Mouse (Mus musculus) heart, postnatal 10 days (tissue): ENCODE data around the gene Zfp784. TPM values are rescaled to one million over a fixed set of nuclear protein-coding genes. Genes with fewer than 3 reads are reported as not detected.
A peak's percentile ranks its signal among the peaks of the same experiment; 100 is the strongest.
"Not testable (repeated sequence)": the region's sequence is repeated elsewhere in the genome, so short reads cannot be mapped to it uniquely, and the experiment has no call there.

Experiments used
- DNase-seq, 2 experiments: peaks; one replicate each; pipeline ENCODE4 v3.0.0; 2021
- intact Hi-C: fragments of 180-260 bp; cut with DNase I; formaldehyde crosslinking; loops from one replicate; pipeline ENCODE4 v1.15.1; 2025
- total RNA-seq, 2 experiments: library from RNA; stranded (reverse); gene quantifications; 2 replicates each; pipeline ENCODE4 v1.2.3; 2021

The Zfp784 gene
- total RNA-seq, result 1 to 10 TPM; 5.9 to 7.3 TPM

DNA sequence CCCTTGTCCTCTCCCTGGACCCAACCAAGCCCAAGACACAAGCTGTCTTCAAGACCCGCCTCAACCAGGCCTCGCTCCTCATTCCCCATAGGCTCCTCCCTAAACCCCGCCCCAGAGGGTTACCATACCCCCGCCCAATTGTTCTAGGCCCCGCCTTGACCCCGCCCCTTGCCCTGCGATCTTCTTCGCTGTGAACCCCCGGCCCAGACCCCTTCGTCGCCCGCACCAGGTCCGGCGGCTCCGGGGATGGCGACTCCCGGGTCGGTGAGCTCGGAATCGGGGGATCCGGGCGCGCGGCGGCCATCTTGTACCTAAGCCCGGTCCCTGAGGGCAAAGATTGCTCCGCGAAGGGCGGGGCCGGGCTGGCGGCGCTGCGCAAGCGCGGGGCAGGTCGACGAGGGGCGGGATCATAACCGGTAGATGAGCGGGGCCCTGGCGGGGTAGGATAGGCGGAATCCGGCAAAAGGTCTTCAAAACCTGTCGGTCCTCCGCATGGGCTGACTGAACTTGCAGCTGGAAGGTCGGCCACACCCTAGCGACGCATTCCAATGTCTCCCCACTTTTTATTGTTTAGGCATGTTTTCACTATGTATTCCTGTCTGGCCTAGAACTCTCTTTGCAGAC is at the start of gene Zfp784:
TSS of gene Zfp784 (minus strand) at position 338 of the 624 bp plus-strand sequence.
- peak; percentile 96 for DNase-seq
- intact Hi-C loops, result no loop called here

DNA sequence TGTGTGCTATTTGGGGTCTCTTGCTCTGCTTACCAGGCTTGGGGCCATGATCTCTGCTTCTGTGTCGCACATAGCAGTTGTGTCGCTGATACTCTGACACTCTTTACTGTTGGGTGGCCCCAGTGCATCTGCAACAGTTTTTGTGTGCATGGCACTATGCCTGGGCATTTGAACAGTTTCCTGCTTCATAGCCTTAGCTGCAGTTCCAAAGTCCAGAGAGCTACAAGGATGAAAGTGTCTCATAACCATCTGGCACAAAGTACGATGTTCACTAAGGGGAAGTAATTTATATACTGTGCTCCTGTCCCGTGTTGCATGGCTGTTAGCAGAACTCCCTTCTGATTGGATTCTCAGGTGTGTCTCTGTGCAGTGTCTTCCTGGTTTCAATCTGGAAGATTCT is 49.6 kb upstream of the Zfp784 start:
- intact Hi-C loops, result no loop called here
- DNase-seq, result no peak

- peak in 1 of 2 experiments; percentile 38 for DNase-seq
- intact Hi-C loops, result no loop called here
Observed at GRCm38 (mm10) chr7:5086921-5087440, 48.7 kb upstream of the Zfp784 start.

GRCm38 (mm10) chr7:5085512-5085911 is 47.3 kb upstream of the Zfp784 start:
- no peak for DNase-seq
- intact Hi-C loops, result no loop called here

DNA sequence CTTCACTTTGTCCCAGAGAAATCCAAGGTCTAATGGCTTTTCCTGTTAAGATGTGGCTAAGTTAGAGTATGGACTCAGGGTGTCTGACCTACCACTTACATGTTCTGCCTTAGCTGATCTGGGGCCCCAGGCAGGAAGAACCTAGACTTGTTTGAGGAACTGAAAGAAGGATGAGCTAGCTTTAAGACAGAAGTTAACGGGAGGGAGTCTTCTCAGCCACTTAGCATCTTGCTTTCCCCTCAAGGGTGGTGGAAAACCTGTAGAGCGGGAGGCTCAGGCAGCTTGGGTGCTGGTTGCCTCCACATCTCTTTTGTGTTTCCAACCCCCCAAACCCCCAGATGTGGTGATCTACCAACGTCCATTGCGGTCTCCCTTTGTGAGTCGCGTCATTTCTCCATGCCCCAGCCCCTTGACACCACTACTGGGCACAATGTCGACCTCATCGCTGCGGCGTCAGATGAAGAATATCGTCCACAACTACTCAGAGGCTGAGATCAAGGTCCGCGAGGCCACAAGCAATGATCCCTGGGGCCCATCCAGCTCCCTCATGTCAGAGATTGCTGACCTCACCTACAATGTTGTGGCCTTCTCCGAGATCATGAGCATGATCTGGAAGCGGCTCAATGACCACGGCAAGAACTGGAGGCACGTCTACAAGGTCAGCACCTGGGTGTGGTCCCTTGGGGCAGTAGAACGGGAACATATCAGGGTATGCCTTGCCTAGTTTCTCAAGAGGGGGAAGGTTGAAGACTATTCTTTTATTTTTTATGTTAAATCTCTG is 45.3 kb upstream of the Zfp784 start:
- intact Hi-C loops, result loop anchor here (5.0 kb wide), 1 partner anchor 1089 kb away; the partner anchor contains the start of gene Zfp444
- no peak for DNase-seq

- intact Hi-C loops, result loop anchor here (2.0 to 5.0 kb wide), 2 partner anchors 43 to 1090 kb away; partner anchors contain the start of genes Rasl2-9 and Zfp444
- DNase-seq, result no peak
Observed at GRCm38 (mm10) chr7:5081939-5082338, 43.7 kb upstream of the Zfp784 start.

DNA sequence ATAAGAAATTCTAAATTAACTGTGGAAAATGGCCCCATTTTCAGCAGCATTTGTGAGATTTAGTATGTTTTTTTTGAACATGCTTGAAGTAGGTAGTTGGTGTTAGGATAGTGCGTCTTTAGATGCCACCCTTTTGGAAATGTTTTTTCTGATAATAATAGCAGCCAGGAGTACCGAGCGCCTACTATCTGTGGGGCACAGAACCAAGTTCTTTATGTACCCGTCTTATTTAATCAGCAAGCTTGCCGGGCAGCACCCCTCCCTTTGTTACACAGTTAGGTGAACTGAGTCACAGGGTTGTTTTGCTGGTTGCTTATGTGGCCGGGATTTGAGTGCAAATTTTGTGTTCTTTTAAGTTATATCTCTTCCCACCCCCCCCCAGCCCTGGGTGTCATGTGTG is 43.0 kb upstream of the Zfp784 start:
- no peak for DNase-seq
- intact Hi-C loops, result loop anchor here (2.0 to 5.0 kb wide), 2 partner anchors 44 to 1091 kb away; partner anchors contain the start of genes Rasl2-9 and Zfp444

DNA sequence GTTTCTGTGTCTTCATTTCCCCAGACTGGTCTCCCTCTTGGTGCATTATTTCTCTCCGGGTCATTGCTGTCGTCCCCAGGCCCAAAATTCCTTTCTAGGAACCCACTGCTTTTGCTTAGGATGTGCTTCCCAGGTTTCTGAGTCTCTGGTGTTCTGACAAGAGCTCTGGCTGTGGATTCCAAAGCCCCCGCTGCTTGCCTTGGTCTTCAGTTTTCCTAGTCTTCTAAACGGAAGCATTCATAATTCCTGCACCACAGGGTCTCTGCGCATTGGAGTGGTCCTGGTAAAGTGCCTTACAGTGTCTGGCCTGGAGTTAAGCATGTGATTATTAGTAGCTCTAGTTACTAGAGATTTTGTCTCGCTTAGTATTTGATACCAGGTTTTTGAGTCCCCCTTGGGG is 42.6 kb upstream of the Zfp784 start:
- intact Hi-C loops, result loop anchor here (1.0 to 5.0 kb wide), 3 partner anchors 18 to 1091 kb away; partner anchors contain the start of genes Rasl2-9 and Zfp444
- DNase-seq, result no peak

- intact Hi-C loops, result loop anchor here (1.0 to 5.0 kb wide), 3 partner anchors 17 to 1092 kb away; partner anchors contain the start of genes Rasl2-9 and Zfp444
- DNase-seq, result peak; percentile 97 to 98
Observed at GRCm38 (mm10) chr7:5080010-5080751, 41.9 kb upstream of the Zfp784 start, which contains the start of gene Epn1. Epn1 (plus strand) TSS chr7:5080235.

GRCm38 (mm10) chr7:5079365-5080009 is 41.2 kb upstream of the Zfp784 start:
- intact Hi-C loops, result loop anchor here (1.0 to 5.0 kb wide), 3 partner anchors 16 to 1093 kb away; partner anchors contain the start of genes Rasl2-9 and Zfp444
- DNase-seq, result not testable (repeated sequence)

DNA sequence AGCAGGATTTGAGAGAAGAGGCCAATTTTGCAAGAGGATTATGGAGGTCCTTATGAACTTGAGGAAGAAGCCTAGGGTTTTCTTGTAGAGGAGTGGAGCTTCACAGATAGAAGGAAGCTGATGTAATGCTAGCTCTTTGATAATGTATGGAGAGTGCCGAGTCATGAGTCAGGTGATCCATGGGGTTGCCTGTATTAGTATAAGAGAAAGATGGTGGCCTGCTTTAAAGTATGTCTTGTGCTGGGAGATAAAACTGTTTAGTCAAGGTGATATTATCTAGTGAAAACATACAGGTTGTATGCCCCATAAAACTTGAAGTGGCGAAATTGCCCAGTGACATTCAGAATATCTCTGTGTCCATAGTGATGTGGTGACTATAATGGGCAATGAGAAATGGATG is 38.7 kb upstream of the Zfp784 start:
- no peak for DNase-seq
- intact Hi-C loops, result no loop called here

DNA sequence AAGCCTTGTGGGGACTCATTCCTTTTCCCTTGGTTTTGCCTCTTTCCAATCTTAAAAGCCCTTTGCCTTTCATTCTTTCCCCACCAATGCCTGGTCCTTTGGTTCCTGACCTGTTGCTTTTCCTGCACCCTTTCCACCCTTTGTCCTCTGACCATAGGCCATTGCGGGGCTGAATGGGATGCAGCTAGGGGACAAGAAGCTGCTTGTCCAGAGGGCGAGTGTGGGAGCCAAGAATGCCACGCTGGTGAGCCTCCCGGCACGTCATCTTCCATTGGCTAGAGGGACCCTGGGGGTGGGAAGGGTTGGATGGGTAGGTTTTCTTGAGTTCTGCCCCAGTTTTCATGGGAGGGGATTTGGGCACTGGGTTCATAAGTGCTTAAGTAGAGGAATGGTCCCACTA is 36.7 kb upstream of the Zfp784 start:
- intact Hi-C loops, result loop anchor here (1.0 kb wide), 1 partner anchor 9 kb away; no protein-coding TSS in a partner anchor
- DNase-seq, result no peak

DNA sequence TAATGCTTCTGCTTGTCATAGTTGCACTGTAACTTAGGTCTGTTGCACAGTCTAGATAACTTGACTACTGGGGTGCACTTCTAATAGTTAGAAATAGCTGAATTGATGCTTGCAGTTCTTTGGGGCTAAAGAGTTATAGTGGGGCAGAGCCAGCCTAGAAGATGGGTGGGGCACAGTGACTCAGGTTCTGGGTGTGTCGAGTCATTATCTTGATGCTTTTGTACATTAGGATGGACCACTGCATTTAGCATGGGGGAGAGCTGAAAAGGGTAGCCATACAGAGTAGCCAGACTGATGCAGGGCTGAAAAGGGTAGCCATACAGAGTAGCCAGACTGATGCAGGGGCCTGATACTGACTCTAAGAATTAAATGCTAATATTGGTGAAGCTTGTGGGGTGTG is 35.3 kb upstream of the Zfp784 start:
- DNase-seq, result no peak
- intact Hi-C loops, result no loop called here

DNA sequence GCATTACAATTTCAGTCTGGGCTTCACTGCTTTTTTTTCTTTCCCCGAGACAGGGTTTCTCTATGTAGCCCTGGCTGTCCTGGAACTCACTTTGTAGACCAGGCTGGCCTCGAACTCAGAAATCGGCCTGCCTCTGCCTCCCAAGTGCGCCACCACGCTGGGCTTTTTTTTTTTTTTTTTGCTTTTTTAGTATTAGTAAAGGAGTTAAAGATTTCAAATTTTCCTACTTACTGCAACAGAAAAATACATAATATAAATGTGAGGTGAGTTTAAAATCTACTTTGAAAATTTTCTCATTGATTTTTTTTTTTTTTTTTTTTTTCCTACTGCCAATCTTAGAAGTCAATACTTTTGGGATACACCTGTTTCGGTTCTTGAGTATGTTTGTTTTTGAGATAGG is 26.6 kb upstream of the Zfp784 start:
- intact Hi-C loops, result loop anchor here (5.0 kb wide), 1 partner anchor 253 kb away; the partner anchor contains the start of gene Ube2s
- no peak for DNase-seq

GRCm38 (mm10) chr7:5062360-5063001 is 24.2 kb upstream of the Zfp784 start:
- peak; percentile 74 to 83 for DNase-seq
- intact Hi-C loops, result loop anchor here (1.0 to 5.0 kb wide), 2 partner anchors 18 to 250 kb away; partner anchors contain the start of genes Epn1 and Ube2s

DNA sequence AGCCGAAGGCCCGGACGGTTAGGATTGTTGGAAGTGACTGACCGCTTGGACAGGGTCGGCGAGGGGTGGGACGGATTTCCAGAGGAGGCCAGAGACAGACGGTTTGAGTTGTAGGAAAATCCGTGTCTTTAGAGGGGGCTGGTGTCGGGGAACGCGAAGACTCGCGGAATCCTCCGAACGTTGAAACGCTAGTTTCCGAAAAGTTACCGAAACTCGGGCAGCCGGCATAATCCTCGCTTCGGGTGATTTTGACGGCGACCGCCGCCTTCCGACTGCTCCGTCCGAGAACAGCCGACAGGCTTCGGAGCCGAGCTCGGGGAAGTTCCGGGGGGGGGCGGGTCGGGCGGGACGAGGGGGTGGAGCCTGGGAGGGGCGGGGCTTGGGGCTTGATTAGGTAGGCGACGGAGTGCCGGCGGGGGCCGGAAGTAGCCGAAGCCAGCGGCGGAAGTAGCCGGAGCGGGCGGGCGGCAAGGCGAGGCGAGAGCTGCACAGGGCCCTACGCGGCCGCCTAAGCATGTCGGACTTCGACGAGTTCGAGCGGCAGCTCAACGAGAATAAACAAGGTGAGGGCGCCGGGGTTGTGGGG is 23.6 kb upstream of the Zfp784 start, which contains the start of gene U2af2:
TSS of gene U2af2 (plus strand) at position 370 of the 586 bp plus-strand sequence.
- intact Hi-C loops, result loop anchor here (2.0 to 5.0 kb wide), 3 partner anchors 47 to 250 kb away; partner anchors contain the start of genes Fiz1, Gm44973, Ube2s and Zfp524
- peak; percentile 96 for DNase-seq

- peak; percentile 99 for DNase-seq
- intact Hi-C loops, result loop anchor here (2.0 to 5.0 kb wide), 3 partner anchors 46 to 249 kb away; partner anchors contain the start of genes Fiz1, Gm44973, Ube2s and Zfp524
Observed at GRCm38 (mm10) chr7:5060944-5061773, 22.9 kb upstream of the Zfp784 start.
